Mouse (Mus musculus) cerebellum, postnatal 4 days (tissue): ENCODE measurements around the gene Grap.
"Not testable (repeated sequence)": the region's sequence is repeated elsewhere in the genome, so short reads cannot be mapped to it uniquely, and the experiment has no call there.

Source experiments
- DNase-seq, 2 experiments: peaks; one replicate each; pipeline ENCODE4 v3.0.0; 2022; ENCODE audit warnings: low spot score in 2 of 2, mixed read lengths in 1 of 2

Grap gene

DNA sequence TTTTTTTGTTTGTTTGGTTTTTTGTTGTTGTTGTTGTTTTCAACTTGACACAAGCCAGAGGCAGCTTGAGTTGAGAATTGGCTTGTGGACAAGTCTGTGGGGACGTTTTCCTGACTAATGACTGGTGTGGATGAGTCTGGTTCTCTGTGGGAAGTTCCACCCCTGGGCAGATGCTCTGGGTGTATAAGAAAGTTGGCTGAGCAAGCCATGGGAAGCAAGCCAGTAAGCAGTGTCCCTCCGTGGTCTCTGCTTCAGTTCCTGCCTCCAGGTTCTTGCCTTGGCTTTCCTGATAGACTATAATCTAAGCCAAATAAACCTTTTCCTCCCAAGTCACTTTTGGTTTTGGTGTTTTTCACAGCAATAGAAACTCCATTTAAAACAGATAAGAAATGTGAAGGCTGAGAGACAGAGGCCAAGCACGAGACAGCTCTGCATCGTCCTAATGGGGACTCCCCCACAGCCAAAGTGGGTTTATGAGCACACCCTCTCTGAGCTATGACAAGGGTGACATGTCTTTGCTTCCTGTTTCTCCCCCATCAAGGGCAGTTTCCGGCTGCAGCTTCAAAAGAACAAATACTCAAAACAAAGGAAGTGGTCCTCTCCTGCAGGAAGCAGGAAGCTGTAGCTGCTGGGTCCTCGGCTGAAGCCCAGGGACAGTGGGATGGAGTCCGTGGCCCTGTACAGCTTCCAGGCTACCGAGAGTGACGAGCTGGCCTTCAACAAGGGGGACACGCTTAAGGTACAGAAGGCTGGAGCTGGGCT is at the start of gene Grap:
TSS of gene Grap (plus strand) at position 580 of the 762 bp plus-strand sequence.
- DNase-seq, result no peak

DNA sequence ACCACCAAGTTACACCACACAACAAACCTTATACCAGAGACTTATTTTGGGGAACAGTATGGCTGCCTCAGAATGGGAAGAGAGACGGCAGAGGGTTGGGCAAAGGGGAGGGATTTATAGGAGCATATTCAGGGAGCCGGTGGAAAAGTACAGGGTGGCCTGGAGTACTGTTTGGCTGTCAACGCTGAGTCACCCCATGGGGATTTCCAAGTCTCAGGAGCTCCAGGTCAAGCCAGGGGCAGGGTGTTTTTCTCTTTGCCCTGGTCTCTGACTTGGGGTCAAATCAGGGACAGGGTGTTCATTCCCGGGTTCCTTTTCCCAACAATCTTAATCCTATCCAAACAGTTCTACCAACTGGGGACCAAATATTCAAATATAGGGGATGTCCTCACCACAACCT is 45.0 kb upstream of the Grap start:
- DNase-seq, result no peak

DNA sequence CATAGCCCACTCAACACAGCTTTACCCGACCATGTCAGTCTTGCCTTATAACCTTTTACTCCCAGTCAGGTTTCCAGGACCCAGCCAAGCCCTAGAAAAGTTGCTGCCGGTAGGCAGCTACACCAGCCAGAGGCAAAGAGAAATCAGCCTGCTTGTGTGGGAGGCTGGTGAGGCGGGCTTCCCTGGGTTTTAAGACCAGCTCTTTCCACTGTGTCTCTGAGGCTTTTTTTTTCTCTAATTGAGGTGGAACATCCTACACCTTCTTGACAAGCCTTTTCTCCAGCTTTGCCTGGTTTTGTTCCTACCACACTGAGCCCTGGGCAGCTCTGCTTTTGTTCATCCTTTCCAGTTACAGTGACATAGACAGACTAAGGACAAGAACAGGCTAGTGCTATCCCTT is 41.9 kb upstream of the Grap start:
- no peak for DNase-seq

DNA sequence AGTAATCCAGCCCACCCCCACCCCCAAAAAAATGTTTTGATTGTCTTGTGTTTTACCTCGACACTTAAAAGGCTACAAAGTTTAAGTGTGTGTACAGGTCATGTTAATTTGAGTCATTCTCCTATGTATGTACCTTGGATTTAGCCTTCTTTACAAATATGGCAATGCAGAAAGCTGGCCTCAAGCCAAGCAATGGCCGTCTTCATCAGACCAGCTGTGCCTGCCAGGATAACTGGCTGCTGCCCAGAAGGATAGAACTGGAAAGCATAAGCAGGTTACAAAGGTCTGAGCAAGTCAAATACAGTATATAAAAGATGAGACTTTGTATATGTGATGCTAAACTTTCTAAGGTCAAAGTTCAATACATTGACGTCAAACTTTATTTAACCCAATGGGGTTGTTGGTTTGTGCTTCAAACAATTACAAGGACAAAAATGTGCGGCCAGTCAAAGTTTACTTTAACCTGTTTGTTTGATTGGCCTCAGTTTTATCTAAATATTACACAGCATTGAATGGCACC is 40.9 kb upstream of the Grap start:
- DNase-seq, result no peak

DNA sequence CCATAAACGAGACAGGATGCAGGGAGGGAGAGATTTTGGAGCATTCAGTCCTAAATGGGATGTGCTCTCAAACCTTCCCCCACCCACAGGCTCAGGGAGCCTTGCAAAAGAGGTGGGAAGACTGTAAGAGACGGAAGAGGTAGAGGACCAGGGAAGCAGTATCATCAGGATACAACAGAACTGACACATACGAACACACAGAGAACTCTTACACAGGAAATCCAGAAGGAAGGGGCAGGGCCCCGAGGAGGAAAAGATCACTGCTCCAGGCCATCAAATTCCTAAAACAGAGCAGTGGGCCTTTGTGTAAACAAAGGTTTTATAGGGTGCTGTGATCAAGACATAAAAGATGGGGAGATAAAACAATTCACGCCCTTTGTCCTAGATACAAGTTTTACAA is 38.7 kb upstream of the Grap start:
- DNase-seq, result no peak

DNA sequence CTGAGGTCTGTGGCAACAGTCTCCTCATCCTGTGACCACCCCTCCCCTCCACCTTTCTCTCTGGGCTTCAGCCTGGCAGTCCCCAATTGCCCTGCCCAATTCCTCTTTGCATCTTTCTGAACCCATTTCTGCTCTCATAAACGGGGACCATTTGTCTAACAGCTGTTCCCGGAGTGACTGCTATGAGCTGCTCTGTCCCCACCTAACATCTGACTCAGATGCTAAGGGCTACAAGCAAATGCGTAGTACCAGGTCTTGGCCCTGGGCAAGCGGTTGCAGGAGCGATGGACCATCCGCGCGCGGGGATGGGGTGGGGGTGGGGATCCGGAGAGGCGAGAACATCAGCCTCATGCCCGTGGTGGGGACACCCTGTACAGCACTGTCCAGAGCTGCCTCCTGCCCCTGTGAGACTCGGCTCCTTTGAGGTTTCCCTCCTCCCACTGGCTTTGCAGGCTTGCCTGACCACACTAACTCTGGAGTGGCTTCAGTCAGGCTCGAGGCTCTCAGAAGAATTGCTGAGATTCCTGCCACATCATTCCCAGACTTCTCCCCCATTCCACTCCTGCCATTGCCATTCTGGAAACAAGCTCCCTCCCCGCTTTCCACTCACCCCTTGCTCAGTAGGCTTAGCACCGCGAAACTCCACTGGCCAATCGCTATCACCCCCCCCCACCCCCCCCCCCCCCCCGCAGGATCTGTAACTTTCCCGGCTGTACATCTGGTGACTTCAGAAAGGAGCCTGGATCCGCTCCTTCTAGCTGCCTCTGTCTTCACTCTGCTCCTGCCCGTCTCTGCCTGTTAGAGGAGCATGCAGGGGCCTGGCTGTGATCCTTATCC is 37.2 kb upstream of the Grap start:
- DNase-seq, result no peak

DNA sequence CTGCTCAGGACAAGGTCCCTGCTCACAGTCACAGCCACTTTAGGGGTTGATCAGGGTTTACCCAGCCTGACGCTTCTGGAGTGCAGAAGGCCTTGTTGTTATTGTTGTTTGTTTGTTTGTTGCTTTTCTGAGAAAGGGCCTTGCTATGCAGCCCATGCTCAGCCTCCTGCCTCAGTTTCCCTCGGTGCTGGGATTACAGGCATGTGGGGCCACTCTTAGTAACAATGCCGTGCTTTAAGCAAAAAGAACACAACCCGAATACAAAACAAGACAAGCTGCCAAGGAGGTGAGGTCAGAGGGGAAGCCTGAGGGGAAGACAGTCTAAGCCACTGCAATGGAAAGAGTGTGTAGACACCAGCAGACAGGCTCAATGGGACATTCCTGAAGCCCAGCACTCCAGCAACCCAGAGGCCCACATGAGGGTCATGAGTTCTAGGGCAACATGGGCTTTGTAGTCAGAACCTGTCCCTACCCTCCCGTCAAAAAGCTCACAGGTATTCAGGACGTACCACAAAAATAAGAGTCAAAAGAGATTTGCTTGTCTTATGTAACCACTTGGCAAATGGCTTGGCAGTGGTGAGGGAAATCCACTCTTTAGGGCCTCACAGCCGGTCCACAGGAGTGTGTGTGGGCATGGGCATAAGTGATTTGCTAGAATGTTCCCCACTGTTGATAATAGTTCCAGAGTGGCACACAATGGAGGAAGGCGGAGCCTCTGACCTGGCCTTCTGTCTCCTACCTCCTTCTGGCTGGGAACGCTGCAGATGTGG is 36.4 kb upstream of the Grap start:
- DNase-seq, result no peak

DNA sequence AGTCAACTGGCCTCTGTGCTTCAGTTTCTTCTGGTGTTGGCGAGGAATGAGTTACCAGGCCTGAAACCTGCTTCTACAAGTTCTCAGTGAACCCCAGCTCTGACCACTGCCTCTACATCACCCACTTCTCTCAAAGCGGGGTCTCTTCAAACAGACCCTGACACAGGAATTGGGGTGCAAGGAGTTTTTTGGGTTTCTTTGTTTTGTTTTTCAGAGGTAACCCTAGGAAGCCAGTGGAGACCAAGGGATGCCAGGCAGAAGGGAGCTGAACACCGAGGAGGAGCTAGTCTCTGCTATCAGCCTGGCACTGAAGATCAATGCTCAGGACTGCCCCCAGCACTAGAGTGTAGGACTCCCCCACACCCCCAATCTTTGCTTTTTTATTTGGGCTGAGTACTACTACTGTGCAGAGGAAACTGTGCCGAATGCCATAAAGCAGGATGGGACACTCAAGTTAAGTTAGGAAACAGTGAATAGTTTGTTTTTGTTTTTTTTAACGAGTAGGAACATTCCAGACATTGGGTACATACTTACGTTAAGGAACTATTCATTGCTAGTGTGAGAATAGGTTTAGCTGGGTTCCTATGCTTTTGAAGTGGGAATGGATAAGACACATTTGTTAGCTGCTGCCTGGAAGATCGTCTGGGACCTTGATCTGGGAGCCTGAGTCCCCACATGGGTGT is 35.6 kb upstream of the Grap start:
- DNase-seq, result no peak

DNA sequence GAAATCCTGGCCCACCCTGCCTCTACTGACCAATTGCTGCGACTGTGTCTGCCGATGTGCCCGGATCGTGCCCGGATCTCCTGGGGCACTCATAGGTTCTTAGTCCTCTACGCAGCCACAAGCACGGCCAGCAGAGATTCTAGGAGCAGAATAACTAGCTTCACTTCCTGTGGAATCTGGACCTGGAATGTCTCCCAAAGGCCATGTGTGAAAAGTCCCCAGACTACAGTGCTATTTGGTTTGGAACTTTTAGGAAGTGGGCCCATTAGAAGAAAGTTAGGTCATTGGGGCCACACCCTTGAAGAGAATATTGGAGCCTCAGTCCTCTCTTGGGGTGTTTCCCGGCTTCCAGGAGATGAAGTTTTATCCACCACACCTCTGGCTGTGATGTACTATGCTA is 34.9 kb upstream of the Grap start:
- DNase-seq, result no peak

DNA sequence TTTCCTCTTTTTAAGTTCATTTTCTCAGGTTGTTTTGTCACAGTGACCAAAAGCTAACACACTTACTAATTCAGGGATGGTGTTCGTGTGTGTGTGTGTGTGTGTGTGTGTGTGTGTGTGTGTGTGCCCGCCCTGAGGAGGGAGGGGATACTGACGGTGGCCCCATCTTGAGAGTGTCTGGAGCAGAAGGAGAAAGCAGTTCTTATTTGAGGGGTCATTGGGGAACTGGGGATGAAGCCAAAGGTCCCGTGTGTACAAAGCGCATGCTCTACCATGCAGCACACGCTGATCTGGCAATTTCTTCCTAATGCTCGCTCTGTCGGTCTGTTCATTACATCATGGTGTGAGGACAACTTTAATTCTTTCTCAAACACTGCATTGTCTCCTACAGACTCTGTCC is 34.5 kb upstream of the Grap start:
- no peak for DNase-seq

DNA sequence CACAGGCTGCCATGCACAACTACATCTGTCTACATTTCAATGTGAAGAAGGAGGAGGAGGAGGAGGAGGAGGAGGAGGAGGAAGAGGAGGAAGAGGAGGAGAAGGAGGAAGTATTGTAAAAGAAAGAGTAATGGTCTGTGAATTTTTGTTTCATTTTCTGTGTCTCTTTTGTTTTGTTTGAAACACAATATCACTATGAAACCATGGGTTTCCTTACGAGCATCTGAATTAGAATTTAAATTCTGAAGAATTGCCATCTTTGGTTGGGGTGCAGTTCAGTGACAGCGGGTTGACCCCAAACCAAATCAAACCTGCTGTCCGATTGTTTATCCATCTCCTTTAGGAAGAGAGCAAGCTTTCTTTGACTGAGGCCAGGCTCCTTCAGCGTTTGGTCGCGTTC is 33.7 kb upstream of the Grap start:
- DNase-seq, result no peak

DNA sequence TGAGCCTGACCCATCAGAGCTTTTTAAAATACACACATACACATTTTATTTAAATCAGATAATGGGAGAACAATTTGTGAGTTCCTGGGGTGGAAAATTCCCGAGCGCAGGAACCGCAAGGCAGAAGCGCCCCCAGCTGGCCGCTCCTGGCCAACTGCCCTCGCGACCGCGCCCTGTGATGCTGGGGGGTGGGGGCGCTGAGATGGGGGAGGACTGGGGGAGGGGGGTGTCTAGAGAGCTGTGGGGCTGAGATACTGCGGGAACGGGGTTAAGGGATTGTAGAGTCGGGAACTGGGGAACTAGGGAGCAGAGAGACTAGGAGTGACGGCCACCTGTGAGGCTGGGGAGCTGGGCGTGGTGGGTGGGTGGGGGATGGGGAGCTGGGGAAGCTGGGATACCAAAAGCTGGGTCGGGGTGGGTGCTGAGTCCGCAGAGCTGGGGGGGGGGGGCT is 33.2 kb upstream of the Grap start:
- peak; percentile 48 to 73 for DNase-seq

DNA sequence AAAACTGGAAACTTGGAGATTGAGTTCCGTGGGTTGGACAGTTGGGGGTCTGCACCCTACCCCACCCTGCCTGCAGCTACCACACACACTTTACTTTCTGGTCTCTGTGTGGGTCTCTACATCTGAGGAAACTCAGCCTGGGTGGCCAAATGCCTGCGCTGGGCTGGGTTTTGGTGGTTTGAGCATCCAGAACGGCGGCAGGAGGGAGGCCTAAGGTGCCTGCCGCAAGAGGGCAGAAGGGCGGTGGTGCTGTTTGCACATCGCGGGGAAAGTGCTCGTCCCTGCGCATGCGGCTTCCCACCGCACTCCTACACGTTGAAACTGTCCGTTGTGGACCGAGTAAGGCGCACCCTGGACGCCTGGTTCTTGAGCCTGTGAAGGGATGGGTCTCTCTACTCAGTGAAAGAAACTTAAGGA is 32.8 kb upstream of the Grap start:
- DNase-seq, result peak; percentile 60 to 80

DNA sequence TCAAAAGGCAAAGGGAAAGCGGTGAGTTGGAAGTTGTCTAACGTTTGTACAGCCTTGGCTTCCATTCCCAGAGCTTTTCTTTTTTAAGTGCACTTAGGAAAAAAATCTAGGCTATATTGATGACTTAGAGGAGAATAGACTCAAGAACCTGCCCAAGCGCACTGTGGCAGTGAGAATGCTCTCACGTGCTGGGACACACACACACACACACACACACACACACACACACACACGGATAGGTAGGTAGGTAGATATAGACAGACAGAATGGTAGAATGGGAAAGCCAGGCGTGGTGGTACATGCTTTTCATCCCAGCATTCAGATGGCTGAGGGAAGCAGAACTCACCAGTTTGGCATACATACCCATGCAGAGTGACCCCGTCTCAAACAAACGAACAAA is 32.3 kb upstream of the Grap start:
- no peak for DNase-seq

DNA sequence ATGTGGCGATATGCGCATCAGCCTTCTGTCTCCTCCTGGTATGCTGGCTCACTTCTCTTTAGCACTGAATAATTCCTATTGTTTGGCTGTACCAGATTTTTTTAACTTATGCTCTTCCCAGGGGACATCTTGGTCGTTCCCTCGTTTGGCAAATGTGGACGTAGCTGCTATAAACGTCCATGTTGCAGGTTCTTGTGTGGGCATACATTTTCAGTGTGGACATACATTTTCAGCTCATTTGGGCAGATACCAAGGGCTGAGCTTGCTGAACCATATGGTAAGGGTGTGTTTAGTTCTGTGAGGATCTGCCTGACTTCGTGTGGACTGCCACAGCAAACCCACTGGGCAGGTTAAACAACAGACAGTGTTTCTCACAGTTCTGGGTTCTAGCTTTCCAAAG is 27.9 kb upstream of the Grap start:
- no peak for DNase-seq

DNA sequence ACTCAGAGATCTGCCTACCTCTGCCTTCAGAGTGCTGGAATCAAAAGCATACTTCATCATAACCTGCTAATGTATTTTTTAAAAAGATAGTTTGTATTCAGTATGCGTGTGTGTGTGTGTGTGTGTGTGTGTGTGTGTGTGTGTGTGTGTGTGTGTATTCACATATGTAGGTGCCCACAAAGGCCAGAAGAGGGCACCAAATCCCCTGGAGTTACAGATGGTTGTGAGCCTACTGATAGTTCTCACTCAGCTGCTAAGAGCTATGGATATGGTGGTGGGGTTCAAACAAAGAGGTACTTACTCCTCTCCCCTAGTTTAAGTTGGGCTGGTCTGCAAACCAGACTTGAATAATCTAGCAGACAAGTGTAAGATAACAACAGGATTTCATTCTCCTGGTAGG is 26.6 kb upstream of the Grap start:
- no peak for DNase-seq

DNA sequence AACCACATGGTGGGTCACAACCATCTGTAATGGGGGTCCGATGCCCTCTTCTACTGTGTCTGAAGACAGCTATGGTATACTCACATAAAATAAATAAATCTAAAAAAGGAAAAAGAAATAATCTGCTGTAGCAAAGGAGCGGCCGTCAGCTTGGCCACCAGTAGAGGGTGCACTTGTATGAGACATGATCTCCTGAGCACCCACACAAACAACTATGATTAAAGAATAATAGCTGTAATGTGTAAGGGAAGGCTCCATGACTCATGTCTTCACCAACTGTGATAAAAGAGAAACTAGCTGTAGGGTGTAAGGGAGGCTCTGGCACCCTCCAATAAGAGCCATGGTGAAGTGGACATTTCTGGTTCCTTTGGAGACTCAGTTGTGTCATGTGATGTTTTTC is 23.4 kb upstream of the Grap start:
- no peak for DNase-seq

DNA sequence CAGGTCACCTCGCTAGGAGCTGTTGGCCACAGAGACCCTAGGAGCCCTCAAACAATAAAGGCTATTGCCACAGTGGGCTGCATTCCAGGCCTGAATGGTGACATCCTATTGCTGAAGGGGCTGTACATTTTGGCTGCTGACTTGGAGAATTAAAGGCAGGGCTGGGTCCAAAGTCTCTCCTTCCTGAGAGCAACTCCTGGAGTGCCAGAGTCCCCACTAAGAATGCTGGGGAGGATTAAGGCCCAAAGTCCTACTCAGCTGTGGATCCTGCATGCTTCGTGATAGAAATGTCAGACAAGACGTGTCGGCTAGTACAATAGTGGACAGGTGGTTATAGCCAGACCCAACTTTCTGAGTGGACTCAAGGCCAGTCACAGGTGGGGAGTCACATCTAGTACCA is 16.8 kb upstream of the Grap start:
- not testable (repeated sequence) for DNase-seq

DNA sequence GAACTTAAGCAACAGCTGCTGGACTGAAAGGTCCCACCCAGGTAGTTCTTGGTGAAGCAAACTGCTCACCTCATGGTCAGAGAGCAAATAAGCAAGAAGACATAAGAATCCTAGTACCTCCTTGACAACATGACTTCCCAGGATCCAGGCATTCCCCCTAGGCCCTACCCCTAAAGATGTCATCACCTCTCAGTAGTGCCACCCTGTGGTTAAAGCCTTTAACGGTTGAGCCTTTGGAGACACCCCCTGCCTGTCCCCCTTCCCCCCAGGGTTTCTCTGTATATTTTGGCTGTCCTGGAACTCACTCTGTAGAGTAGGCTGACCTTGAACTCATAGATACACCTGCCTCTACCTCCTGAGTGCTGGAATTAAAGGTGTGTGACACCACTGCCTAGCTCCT is 15.7 kb upstream of the Grap start:
- DNase-seq, result no peak

DNA sequence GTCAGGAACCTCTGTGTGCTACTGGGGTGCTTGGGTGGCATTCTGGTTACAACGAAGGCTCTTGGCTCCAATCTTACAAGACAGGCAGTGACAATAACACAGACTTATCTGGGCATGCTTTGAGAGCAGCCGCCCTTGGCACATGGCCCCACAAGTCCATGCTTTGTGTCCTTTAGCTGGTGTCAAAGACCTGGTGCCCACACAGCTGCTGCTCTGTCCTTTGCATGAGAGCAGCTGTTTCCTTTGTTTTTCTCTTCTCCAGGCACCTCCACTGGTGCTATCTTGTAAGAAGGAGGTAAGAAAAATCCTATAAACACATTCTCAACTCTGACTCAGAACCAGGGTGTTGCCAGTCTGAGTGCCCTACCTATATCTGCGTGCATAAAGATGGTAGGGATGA is 15.2 kb upstream of the Grap start:
- no peak for DNase-seq

DNA sequence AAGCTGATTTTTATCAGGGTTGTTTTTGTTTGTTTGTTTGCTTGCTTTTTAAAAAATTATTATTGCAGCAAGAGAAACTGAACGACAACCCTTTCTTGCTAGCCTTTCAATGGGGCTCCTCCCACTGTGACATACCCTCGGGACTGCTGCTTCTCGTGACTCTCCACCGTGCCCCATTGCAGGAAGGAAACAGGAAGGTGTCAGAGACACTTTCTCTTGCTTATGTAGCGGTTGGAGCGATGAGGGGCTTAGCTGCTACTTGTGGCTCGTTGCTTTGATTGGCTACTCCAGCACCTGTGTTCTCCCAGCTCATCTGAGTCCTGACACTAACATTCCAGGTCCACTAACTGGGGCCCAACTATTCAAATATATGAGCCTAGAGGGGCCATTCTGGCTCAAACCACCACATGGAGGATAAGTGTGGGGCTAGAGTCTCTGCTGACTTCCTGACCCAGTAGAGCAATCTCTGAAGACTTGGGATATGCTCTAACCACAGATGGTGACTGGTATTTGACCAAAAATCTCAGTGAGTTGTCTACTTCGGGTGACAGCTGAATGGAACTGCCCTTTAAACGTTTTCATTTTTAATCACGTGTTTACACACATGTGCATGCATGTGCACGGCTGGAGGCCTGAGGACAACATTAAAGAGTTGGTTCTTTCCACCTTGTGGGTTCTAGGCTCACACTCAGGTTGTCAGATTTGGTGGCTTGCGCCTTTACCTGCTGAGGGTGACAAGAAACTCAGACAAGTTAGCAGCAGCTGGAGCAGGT is 14.1 kb upstream of the Grap start:
- no peak for DNase-seq
